Mouse (Mus musculus) thymus, postnatal 0 days (tissue): ENCODE measurements at regions not wholly inside any gene's neighbourhood (a gene's known extent, or its start where the extent isn't known, plus 50 kb on each side); places are given as distances from the start of the nearest gene placed in this dataset.

Source experiments
- DNase-seq: peaks from one replicate; pipeline ENCODE4 v3.0.0-alpha.2; 2015; ENCODE audit warnings: low spot score

GRCm38 (mm10) chr2:133614672-133615071 is 62.7 kb downstream of the Bmp2 start:
- DNase-seq, result peak; percentile 14

- DNase-seq, result no peak
Observed at GRCm38 (mm10) chr2:133615299-133615698, 63.3 kb downstream of the Bmp2 start.

GRCm38 (mm10) chr2:133617317-133617835 is 65.4 kb downstream of the Bmp2 start:
- DNase-seq, result no peak

GRCm38 (mm10) chr2:133622523-133622922 is 70.6 kb downstream of the Bmp2 start:
- no peak for DNase-seq

- no peak for DNase-seq
Observed at GRCm38 (mm10) chr2:133625542-133625941, 73.6 kb downstream of the Bmp2 start.

GRCm38 (mm10) chr2:133628874-133629273 is 76.9 kb downstream of the Bmp2 start:
- no peak for DNase-seq

- DNase-seq, result no peak
Observed at GRCm38 (mm10) chr2:133635434-133635833, 83.5 kb downstream of the Bmp2 start.

- DNase-seq, result no peak
Observed at GRCm38 (mm10) chr2:133649874-133650481, 98.0 kb downstream of the Bmp2 start.

GRCm38 (mm10) chr2:133666331-133667054 is 114.5 kb downstream of the Bmp2 start:
- no peak for DNase-seq

GRCm38 (mm10) chr2:133667055-133667395 is 115.1 kb downstream of the Bmp2 start:
- DNase-seq, result no peak

- no peak for DNase-seq
Observed at GRCm38 (mm10) chr2:133669821-133670220, 117.9 kb downstream of the Bmp2 start.

GRCm38 (mm10) chr2:133671528-133671927 is 119.6 kb downstream of the Bmp2 start:
- DNase-seq, result no peak

GRCm38 (mm10) chr2:133684367-133684766 is 132.4 kb downstream of the Bmp2 start:
- no peak for DNase-seq

- no peak for DNase-seq
Observed at GRCm38 (mm10) chr2:133688121-133688787, 136.3 kb downstream of the Bmp2 start.

GRCm38 (mm10) chr2:133688788-133689155 is 136.8 kb downstream of the Bmp2 start:
- no peak for DNase-seq

GRCm38 (mm10) chr2:133708735-133709584 is 157.0 kb downstream of the Bmp2 start:
- DNase-seq, result no peak

- no peak for DNase-seq
Observed at GRCm38 (mm10) chr2:133716243-133716642, 164.3 kb downstream of the Bmp2 start.

GRCm38 (mm10) chr2:133717076-133717475 is 165.1 kb downstream of the Bmp2 start:
- no peak for DNase-seq

- DNase-seq, result no peak
Observed at GRCm38 (mm10) chr2:133724310-133724709, 172.4 kb downstream of the Bmp2 start.

- no peak for DNase-seq
Observed at GRCm38 (mm10) chr2:133724757-133725156, 172.8 kb downstream of the Bmp2 start.

- DNase-seq, result no peak
Observed at GRCm38 (mm10) chr2:133734469-133735225, 182.7 kb downstream of the Bmp2 start.
